Mouse (Mus musculus): ENCODE measurements around the gene Bnip3. TPM values are rescaled to one million over a fixed set of nuclear protein-coding genes. Genes with fewer than 3 reads are reported as not detected.

Bnip3 gene
- 11.3 and 13.3 TPM in 2 replicates for polyA plus RNA-seq (2012)

DNA sequence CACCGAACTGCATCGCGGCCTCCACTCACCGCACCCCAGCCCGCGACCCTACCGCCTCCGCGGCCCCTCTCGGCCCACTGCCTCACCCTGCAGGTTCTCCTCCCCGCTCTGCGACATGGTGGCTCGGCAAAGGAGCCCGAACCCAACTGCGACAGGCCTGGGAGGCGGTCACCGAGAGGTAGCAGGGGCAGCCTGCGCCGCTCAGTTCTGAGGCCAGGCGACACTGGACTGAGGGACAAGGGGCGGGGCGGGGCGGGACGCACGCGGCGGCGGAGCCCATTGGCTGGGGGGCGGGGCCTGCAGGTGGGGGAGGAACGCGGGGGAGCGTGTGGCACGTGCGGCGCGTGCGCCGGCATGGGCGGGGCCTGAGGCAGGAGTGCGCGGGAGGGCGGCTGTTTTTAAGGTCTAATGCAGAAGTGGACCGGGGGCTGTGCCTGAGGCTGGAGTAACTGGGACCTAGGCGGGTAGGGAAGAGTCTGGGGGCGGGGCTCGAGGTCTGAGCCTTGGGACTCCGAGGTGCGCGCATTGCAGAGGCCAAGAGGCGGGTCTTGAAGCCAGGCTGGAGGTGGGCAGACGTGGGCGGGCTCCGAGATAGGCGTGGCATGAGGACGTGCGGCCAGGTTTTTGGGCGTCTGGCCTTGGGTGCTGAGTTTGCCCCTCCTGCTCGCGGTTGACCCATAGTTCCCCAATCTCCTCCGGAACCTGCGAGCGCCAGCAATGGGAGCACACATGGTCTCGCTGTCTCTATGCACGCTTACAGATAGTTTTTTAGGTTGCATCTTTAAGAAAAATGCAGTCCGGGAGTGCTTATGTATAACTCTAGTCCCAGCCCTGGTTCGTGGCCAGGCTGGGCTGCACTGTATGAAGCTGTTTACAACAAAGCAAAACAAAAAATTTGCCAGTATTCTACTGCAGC is at the start of gene Bnip3:
Gene Bnip3 (minus strand): TSS at position 243 of the 916 bp plus-strand sequence.

DNA sequence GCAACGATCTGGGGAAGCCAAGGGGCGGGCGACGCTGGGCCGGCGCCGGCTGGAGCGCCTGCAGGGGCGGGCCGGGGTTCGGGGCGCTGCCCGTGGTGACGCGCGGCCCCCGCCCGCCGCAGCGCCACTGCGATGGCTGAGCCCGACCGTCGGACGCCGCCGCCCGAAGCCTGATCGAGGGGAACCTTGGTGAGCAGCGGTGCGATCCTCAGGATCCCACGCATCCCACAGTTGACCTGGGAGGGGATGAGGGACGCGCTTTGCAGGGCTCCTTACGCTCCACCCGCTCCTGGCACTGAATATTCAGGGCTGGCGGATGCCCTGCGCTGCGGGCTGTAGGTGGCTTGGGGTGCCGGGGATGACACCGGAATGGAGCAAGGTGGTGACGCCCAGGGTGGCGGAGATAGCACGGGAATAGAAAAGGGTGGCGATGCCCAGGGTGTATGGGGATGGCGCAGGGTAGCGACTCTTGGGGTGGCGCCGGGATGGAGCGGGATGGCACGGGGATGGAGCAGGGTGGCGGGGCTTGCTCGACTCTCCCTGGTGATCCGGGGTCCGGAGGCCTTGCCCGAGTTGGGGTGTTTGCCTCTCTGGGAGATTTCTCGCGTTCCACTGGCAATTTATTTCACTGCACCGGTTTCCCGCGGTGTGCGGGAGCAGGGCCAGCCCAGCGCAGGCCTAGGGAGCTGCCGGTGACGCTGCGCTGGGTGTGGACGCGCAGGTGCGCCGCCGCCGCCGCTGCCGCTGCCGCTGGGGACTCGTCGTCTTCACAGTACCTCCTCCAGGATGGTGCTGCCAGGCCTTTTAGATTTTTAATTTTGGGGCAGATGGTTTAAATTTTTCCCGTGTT is 31.5 kb upstream of the Bnip3 start, which contains the start of gene Jakmip3:
Gene Jakmip3 (plus strand): TSS at position 119 of the 850 bp plus-strand sequence.

DNA sequence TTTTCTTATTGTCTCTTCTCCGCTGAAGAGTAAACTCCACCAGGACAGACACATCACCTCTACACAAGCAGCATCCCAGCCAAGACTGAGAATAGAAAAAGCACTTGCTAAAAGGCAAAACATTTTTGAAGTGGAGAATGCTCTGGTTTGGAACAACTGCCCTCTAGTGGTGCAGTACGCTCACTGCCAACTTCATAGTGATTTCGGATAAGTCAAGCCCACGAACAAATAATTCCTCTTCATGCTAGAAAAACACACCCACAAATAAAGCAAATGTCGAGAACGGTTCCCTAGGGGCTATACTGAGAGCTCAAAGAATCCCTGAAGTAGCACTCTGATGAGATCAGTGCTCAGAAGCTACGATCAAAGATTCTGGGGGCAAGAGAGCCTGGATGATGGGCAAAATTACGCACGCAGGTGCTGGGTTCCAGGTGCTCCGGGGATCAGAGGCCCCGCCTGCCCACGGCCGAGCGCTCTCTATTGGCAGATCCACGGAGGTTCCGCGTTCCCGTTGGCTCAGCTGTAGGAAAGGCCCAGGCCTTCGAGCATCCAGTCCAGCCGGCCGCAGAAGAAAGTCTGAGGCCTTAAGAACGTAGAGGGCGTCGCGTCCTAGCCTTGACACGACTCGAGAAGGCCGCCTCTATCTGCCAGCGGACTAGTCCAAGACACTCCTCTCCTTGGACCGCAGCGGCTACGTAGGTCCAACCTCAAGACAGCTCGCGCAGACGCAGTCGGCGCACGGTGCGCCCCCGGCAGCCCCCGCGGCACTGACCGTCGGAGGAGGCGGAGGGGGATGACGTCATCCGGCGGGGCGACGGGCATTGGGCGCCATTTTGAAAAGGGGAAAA is 63.6 kb downstream of the Bnip3 start, which contains the start of the genes Ppp2r2d and Mapk1ip1:
Gene Ppp2r2d (plus strand): TSS at position 536 of the 848 bp plus-strand sequence.
Gene Mapk1ip1 (minus strand): TSS at position 730 of the 848 bp plus-strand sequence.

Other genes with a start within 250 kb of the Bnip3 start
- gene Ppp2r2d, start 63.4 kb downstream of the Bnip3 start, polyA plus RNA-seq (2012) = 20.6 TPM in 2 replicates
- 6.2 and 7.2 TPM in 2 replicates for gene Mapk1ip1, start 63.2 kb downstream of the Bnip3 start, polyA plus RNA-seq (2012)
- not detected in 2 replicates for gene Jakmip3, start 31.2 kb upstream of the Bnip3 start, polyA plus RNA-seq (2012)
- gene Dpysl4, start 176.5 kb upstream of the Bnip3 start, polyA plus RNA-seq (2012) = 0.03 TPM in 1 of 2 replicates, not detected in the other